Mouse (Mus musculus) limb, embryonic 15.5 days (tissue): ENCODE measurements at regions not wholly inside any gene's neighbourhood (a gene's known extent, or its start where the extent isn't known, plus 50 kb on each side); places are given as distances from the start of the nearest gene placed in this dataset.

Experiments
- ATAC-seq: fragments of 200-750 bp; cut with Nextera tagmentation; 2 replicates; pipeline ENCODE4 v1.8.0; 2017; ENCODE audit warnings: low read depth, moderate TSS enrichment; ENCODE audit not compliant: insufficient number of reproducible peaks, low FRiP score, low TSS enrichment
- H3K27ac ChIP-seq: fragments of 300-500 bp; sonication (generic); 2 replicates; pipeline ENCODE4 v1.5.1; 2015; ENCODE audit warnings: moderate library complexity, mild to moderate bottlenecking, inconsistent platforms
- H3K27me3 ChIP-seq: fragments of 300-500 bp; sonication (generic); 2 replicates; pipeline ENCODE4 v1.6.1; 2015; ENCODE audit warnings: inconsistent platforms
- H3K36me3 ChIP-seq: fragments of 300-500 bp; sonication (generic); 2 replicates; pipeline ENCODE4 v1.6.1; 2015; ENCODE audit warnings: inconsistent platforms
- H3K4me1 ChIP-seq: fragments of 300-500 bp; sonication (generic); 2 replicates; pipeline ENCODE4 v1.6.1; 2015; ENCODE audit warnings: inconsistent platforms
- H3K4me2 ChIP-seq: fragments of 300-500 bp; sonication (generic); 2 replicates; pipeline ENCODE4 v1.6.1; 2015; ENCODE audit warnings: mild to moderate bottlenecking, inconsistent platforms
- H3K4me3 ChIP-seq: fragments of 300-500 bp; sonication (generic); 2 replicates; pipeline ENCODE4 v1.5.1; 2015; ENCODE audit warnings: mild to moderate bottlenecking, inconsistent platforms
- H3K9ac ChIP-seq: fragments of 300-500 bp; sonication (generic); 2 replicates; pipeline ENCODE4 v1.6.1; 2015; ENCODE audit warnings: inconsistent platforms
- H3K9me3 ChIP-seq: fragments of 300-500 bp; sonication (generic); 2 replicates; pipeline ENCODE4 v1.6.1; 2016; ENCODE audit warnings: inconsistent platforms
- WGBS: fragments of 180-500 bp; shearing (Covaris S2); methylation state at CpG from one replicate; pipeline ENCODE4 v1.1.7; 2015; 5-methylcytosine and 5-hydroxymethylcytosine counted together

DNA sequence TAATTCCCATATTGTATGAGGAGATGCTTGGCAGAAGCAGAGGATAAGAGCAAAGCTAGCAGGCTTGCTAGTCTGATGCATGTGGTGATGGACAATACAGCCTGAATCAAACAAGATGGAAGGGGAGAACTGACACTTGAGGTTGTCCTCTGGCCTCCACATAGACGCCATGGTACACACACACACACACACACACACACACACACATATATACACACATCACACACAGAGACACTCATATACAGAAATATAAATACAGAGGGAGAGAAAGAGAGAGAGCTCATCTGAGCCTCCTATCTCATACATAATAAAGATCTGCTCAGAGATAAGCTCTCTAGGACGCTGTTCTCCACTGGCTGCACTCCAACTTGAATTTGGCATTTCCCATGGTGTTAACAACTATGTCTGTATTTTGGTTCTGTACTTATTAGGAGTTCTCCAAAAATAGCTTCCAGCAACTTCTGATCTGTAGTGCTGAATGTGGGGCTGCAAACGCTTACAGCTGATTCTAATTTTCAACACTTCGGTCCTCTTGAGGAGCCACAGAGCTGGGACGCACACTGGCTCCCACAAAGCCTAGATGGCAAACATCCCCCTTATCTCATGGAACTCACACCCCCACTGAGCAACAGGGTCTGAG is 219.0 kb downstream of the Lpin1 start:
- Histone ChIP-seq H3K4me3 (no peak overlapping the region), H3K4me2 (no peak overlapping the region), H3K27me3 (peaks cover 3% of the 10 kb centered on the region; the same call in 1 of the 2 replicates), H3K36me3 (no peaks in the 10 kb centered on the region), H3K4me1 (no peaks in the 10 kb centered on the region), H3K9me3 (no peaks in the 10 kb centered on the region), H3K27ac (no peak overlapping the region), H3K9ac (no peak overlapping the region)
- ATAC-seq = no peak
- WGBS = 37% methylated on average over 5 of the region's 5 CpGs

GRCm38 (mm10) chr12:16391163-16391562 is 219.6 kb downstream of the Lpin1 start:
- Histone ChIP-seq H3K4me2 (no peak overlapping the region), H3K9me3 (no peaks in the 10 kb centered on the region), H3K36me3 (no peaks in the 10 kb centered on the region), H3K4me1 (no peaks in the 10 kb centered on the region), H3K9ac (no peak overlapping the region), H3K27me3 (peaks cover 3% of the 10 kb centered on the region; the same call in 1 of the 2 replicates), H3K27ac (no peak overlapping the region), H3K4me3 (no peak overlapping the region)
- 83% methylated on average over 5 of the region's 5 CpGs for WGBS
- no peak for ATAC-seq

GRCm38 (mm10) chr12:16387035-16387434 is 223.7 kb downstream of the Lpin1 start:
- peaks cover 14% of the 10 kb centered on the region for H3K4me1 ChIP-seq
- no peak overlapping the region for H3K9ac ChIP-seq
- no peak overlapping the region for H3K4me2 ChIP-seq
- no peak for ATAC-seq
- peaks cover 3% of the 10 kb centered on the region; the same call in 1 of the 2 replicates for H3K27me3 ChIP-seq
- no peaks in the 10 kb centered on the region for H3K36me3 ChIP-seq
- H3K4me3 ChIP-seq = no peak overlapping the region
- no peak overlapping the region for H3K27ac ChIP-seq
- no peaks in the 10 kb centered on the region for H3K9me3 ChIP-seq
- 83% methylated on average over 4 of the region's 4 CpGs for WGBS

DNA sequence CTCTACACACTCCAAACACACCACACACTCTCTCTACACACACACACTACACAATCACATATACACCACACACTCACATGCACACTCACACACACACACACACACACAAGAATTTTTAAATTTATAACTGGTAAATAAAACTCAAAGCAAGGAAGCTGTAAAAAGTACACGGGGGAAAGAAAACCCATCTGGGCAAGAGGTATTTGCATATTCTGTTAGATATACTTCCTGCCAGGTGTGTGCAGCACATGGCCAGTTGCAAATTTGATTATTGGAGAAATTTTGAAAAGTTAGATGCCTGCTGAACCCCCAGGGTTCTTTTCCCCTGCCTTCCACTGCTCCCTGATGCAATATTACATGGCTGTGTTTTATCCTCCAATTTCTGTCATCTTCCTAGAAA is 226.4 kb downstream of the Lpin1 start:
- no peak overlapping the region for H3K9ac ChIP-seq
- 0 out of 2 replicates have a peak overlapping the region, but pooled peaks have one; percentile 50 for H3K27ac ChIP-seq
- H3K36me3 ChIP-seq = no peaks in the 10 kb centered on the region
- ATAC-seq = no peak
- H3K27me3 ChIP-seq = no peaks in the 10 kb centered on the region
- no peak overlapping the region for H3K4me2 ChIP-seq
- WGBS = 38% methylated on average over 1 of the region's 1 CpGs
- H3K4me3 ChIP-seq = no peak overlapping the region
- no peaks in the 10 kb centered on the region for H3K9me3 ChIP-seq
- peaks cover 14% of the 10 kb centered on the region for H3K4me1 ChIP-seq

DNA sequence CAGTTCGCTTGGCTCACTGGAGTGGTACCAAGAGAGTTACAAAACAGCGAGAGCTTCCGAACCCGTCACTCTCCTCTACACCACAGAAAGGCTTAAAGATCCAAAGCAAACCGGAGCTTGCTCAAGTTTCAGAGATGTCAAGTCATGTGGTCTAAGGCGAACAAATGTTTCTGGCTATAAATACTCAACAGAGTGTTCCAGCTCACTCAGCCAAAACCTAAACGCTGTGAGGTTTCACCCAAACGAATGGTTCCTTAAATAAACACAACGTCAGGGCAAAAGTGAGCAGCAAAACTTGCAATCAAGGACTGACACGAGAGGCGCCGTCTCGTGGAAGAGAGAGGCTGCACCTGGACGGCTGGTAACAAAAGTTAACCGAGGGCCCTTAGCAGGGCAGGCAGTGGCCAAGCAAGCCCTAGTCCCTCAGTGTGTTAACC is 227.2 kb downstream of the Lpin1 start:
- H3K36me3 ChIP-seq = no peaks in the 10 kb centered on the region
- H3K4me2 ChIP-seq = no peak overlapping the region
- H3K9me3 ChIP-seq = no peaks in the 10 kb centered on the region
- 46% methylated on average over 15 of the region's 15 CpGs for WGBS
- 0 out of 2 replicates have a peak, but pooled peaks have one; percentile 52 for ATAC-seq
- H3K9ac ChIP-seq = no peak overlapping the region
- no peak overlapping the region for H3K4me3 ChIP-seq
- peaks cover 14% of the 10 kb centered on the region for H3K4me1 ChIP-seq
- peak overlapping the region; percentile 63 for H3K27ac ChIP-seq
- H3K27me3 ChIP-seq = no peaks in the 10 kb centered on the region

DNA sequence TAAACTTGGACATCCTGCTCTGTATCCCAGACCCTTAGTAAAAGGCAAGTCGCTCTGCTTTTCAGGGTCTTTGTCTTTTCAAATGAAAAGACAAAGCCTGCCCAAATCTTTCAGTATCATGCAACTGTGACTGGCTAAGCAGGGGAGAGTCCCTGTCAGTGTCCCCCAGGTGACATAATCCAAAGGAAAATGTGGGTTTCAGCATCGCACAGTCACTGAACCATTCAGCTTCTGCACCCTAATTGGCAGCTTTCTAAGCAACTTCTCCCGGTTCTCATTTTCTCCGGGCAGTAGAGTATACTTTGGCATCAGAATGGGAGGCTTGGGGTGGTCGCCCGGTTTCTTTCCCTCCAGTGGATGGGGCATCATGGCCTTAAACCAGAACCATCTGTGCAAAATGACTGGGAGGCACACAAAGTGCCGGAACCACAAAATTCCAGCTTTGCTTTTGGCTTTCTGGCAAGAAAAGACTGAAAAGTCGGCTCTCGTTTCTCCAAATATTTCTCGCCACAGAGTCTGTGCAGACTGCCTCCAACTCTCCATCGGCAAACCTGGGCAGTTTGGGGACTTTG is 228.3 kb downstream of the Lpin1 start:
- Histone ChIP-seq H3K4me2 (no peak overlapping the region), H3K4me3 (no peak overlapping the region), H3K27me3 (no peaks in the 10 kb centered on the region), H3K27ac (peak overlapping the region; percentile 63), H3K4me1 (peaks cover 14% of the 10 kb centered on the region), H3K36me3 (no peaks in the 10 kb centered on the region), H3K9me3 (no peaks in the 10 kb centered on the region), H3K9ac (no peak overlapping the region)
- ATAC-seq = no peak
- WGBS = 43% methylated on average over 11 of the region's 11 CpGs

DNA sequence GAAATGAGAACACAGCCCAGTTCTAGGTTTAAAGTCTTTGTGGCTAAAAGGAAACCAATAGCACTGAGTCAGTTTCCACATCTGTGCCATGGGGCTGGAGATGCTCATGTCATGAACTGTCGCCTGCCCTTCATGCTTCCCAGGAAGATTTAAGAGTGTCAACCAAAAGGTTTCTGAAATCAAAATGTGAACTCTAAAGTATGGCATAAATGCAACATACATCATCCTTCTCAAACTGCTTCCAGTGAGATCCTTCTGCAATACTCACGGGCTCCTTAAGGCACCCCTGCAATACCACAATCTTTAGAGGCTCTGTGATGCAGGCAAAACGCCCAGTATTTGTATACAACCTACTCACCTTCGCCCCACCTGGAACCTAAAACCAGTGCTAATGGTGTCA is 229.7 kb downstream of the Lpin1 start:
- Histone ChIP-seq H3K27me3 (no peaks in the 10 kb centered on the region), H3K4me3 (no peak overlapping the region), H3K9ac (no peak overlapping the region), H3K9me3 (no peaks in the 10 kb centered on the region), H3K36me3 (no peaks in the 10 kb centered on the region), H3K27ac (no peak overlapping the region), H3K4me2 (no peak overlapping the region), H3K4me1 (peaks cover 14% of the 10 kb centered on the region)
- WGBS = 77% methylated on average over 4 of the region's 4 CpGs
- ATAC-seq = no peak

GRCm38 (mm10) chr12:16380346-16380745 is 230.4 kb downstream of the Lpin1 start:
- Histone ChIP-seq H3K4me1 (peaks cover 14% of the 10 kb centered on the region), H3K4me2 (no peak overlapping the region), H3K27ac (no peak overlapping the region), H3K4me3 (no peak overlapping the region), H3K36me3 (no peaks in the 10 kb centered on the region), H3K9me3 (no peaks in the 10 kb centered on the region), H3K9ac (no peak overlapping the region), H3K27me3 (no peaks in the 10 kb centered on the region)
- WGBS = 45% methylated on average over 2 of the region's 2 CpGs
- ATAC-seq = no peak

- no peak overlapping the region for H3K4me3 ChIP-seq
- no peak for ATAC-seq
These were observed 231.4 kb downstream of the Lpin1 start for GRCm38 (mm10) chr12:16379415-16379814.

DNA sequence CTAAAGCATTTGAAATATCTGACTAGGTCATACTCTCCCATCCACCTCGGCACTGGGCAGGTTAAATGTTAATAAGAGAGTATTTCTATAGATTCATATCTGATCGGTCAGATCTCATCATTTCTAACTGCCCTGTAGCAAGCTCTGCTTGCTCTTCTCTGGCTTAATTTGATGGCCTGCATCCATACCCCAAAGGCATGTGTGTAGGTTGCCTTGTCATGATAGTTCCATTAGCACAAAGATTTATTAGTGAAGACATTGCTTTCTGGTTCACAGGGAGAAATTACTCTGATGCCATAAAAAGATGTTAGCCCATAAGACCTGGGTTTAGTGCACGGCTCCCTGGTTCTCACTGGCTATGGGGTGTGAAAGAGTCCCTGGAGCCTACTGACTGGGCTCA is 232.3 kb downstream of the Lpin1 start:
- H3K4me3 ChIP-seq = no peak overlapping the region
- no peak for ATAC-seq
- no peaks in the 10 kb centered on the region for H3K36me3 ChIP-seq
- no peaks in the 10 kb centered on the region for H3K9me3 ChIP-seq
- WGBS = 67% methylated on average over 3 of the region's 3 CpGs
- no peaks in the 10 kb centered on the region for H3K27me3 ChIP-seq
- no peak overlapping the region for H3K27ac ChIP-seq
- H3K9ac ChIP-seq = no peak overlapping the region
- peaks cover 7% of the 10 kb centered on the region for H3K4me1 ChIP-seq
- H3K4me2 ChIP-seq = no peak overlapping the region

More at GRCm38 (mm10) chr12:16379415-16379814, 231.4 kb downstream of the Lpin1 start:
- Histone ChIP-seq H3K4me2 (no peak overlapping the region), H3K27ac (no peak overlapping the region), H3K27me3 (no peaks in the 10 kb centered on the region), H3K36me3 (no peaks in the 10 kb centered on the region), H3K9me3 (no peaks in the 10 kb centered on the region), H3K9ac (no peak overlapping the region), H3K4me1 (peaks cover 14% of the 10 kb centered on the region)
- WGBS = 68% methylated on average over 2 of the region's 2 CpGs

- Histone ChIP-seq H3K4me3 (no peak overlapping the region), H3K4me1 (no peaks in the 10 kb centered on the region), H3K4me2 (no peak overlapping the region), H3K27me3 (no peaks in the 10 kb centered on the region), H3K9me3 (no peaks in the 10 kb centered on the region), H3K9ac (no peak overlapping the region), H3K27ac (no peak overlapping the region), H3K36me3 (no peaks in the 10 kb centered on the region)
- ATAC-seq = no peak
- 44% methylated on average over 4 of the region's 4 CpGs for WGBS
These were observed 236.3 kb downstream of the Lpin1 start for GRCm38 (mm10) chr12:16374331-16374996.

DNA sequence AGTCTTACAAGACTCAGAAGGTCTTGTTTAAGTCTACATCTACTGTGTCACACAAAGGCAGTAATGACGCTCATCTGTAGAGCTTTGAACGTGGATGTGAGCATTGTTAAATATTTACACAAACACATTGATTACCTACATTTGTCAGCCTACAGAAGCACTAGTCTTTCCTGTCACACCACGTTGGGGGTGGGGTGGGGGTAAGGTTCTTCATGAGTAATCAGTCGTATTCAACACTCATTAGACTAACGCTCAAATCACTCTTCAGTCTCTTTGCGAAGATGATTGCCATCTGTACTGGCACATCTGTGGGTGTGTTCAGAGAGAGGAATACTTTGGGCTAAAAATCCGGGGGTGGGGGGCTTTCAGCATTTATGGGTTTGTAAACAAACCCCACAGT is 240.7 kb downstream of the Lpin1 start:
- H3K4me1 ChIP-seq = no peaks in the 10 kb centered on the region
- H3K27ac ChIP-seq = no peak overlapping the region
- no peak overlapping the region for H3K4me2 ChIP-seq
- H3K9me3 ChIP-seq = no peaks in the 10 kb centered on the region
- no peaks in the 10 kb centered on the region for H3K36me3 ChIP-seq
- no peak overlapping the region for H3K4me3 ChIP-seq
- WGBS = 62% methylated on average over 7 of the region's 7 CpGs
- H3K27me3 ChIP-seq = no peaks in the 10 kb centered on the region
- no peak overlapping the region for H3K9ac ChIP-seq
- ATAC-seq = no peak
